Mouse (Mus musculus) liver, adult 2 months (tissue): ENCODE measurements around the gene Gpr88. TPM values are rescaled to one million over a fixed set of nuclear protein-coding genes. Genes with fewer than 3 reads are reported as not detected.

Experiments
- DNase-seq: peaks from one replicate; pipeline ENCODE4 v3.0.0-alpha.2; 2011; ENCODE audit warnings: low read depth, low spot score; ENCODE audit errors: extremely low read depth
- H3K27ac ChIP-seq: fragments of 200-500 bp; replicated peaks from 2 replicates; pipeline ENCODE4 v1.5.1; 2012; ENCODE audit warnings: low read depth, mild to moderate bottlenecking, control low read depth, inconsistent platforms, low read length; ENCODE audit not compliant: insufficient read depth
- H3K27me3 ChIP-seq: fragments of 200-500 bp; 2 replicates; pipeline ENCODE4 v1.6.1; 2012; ENCODE audit warnings: mild to moderate bottlenecking, moderate library complexity, low read length, inconsistent platforms; ENCODE audit not compliant: control insufficient read depth, insufficient read depth
- H3K36me3 ChIP-seq: fragments of 200-500 bp; 2 replicates; pipeline ENCODE4 v1.6.1; 2012; ENCODE audit warnings: low read length, inconsistent platforms; ENCODE audit not compliant: control insufficient read depth, insufficient read depth
- H3K4me1 ChIP-seq: fragments of 200-500 bp; 2 replicates; pipeline ENCODE4 v1.6.1; 2011; ENCODE audit warnings: low read length; ENCODE audit not compliant: control insufficient read depth, insufficient read depth
- H3K4me3 ChIP-seq: fragments of 200-500 bp; 2 replicates; pipeline ENCODE4 v1.5.1; 2011; ENCODE audit warnings: low read depth, mild to moderate bottlenecking, control low read depth, low read length, moderate library complexity; ENCODE audit not compliant: insufficient read depth
- H3K79me2 ChIP-seq: fragments of 200-500 bp; 2 replicates; pipeline ENCODE4 v1.6.1; 2012; ENCODE audit warnings: inconsistent platforms, mild to moderate bottlenecking, low read length, moderate library complexity; ENCODE audit not compliant: control insufficient read depth, insufficient read depth
- H3K9ac ChIP-seq: fragments of 200-500 bp; 2 replicates; pipeline ENCODE4 v1.6.1; 2012; ENCODE audit warnings: low read depth, mild to moderate bottlenecking, control low read depth, inconsistent platforms, low read length
- CTCF ChIP-seq: fragments of 200-500 bp; IDR thresholded peaks from 2 replicates; pipeline ENCODE4 v1.5.1; 2011; ENCODE audit warnings: low read depth, low read length, control low read depth
- POLR2A ChIP-seq: fragments of 200-500 bp; IDR thresholded peaks from 2 replicates; pipeline ENCODE4 v1.6.1; 2011; ENCODE audit warnings: low read length, control low read depth; ENCODE audit not compliant: insufficient read depth; ENCODE audit errors: extremely low read depth
- WGBS: fragments of 180-500 bp; shearing (Covaris S2); methylation state at CpG from one replicate; pipeline ENCODE4 v1.1.7; 2018; 5-methylcytosine and 5-hydroxymethylcytosine counted together
- polyA plus RNA-seq: library from polyadenylated mRNA; depleted of rRNA; stranded (reverse); fragments of >200 nt; gene quantifications from 2 replicates; pipeline ENCODE4 v1.2.3, GENCODE M21; 2012
- total RNA-seq: library from RNA; depleted of rRNA; stranded (reverse); fragments of >200 nt; gene quantifications from 2 replicates; pipeline ENCODE4 v1.2.3, GENCODE M21; 2014

Gpr88 gene
- total and polyA plus RNA-seq, 2 experiments: not detected

- Histone ChIP-seq H3K79me2 (no peaks in the 10 kb centered on the region), H3K4me3 (no peak overlapping the region), H3K36me3 (no peaks in the 10 kb centered on the region), H3K4me1 (peaks cover 4% of the 10 kb centered on the region; the same call in 1 of the 2 replicates), H3K27ac (no peak overlapping the region), H3K9ac (no peak overlapping the region), H3K27me3 (no peaks in the 10 kb centered on the region)
- WGBS: 81% methylated on average over 5 of the region's 5 CpGs
- DNase-seq: no peak
- TF ChIP-seq POLR2A (no peak), CTCF (no peak)
Measured at GRCm38 (mm10) chr3:116211639-116212038, 41.7 kb downstream of the Gpr88 start.

GRCm38 (mm10) chr3:116210720-116211121 is 42.6 kb downstream of the Gpr88 start:
- no peak overlapping the region for H3K9ac ChIP-seq
- TF ChIP-seq CTCF: no peak
- TF ChIP-seq POLR2A: no peak
- no peaks in the 10 kb centered on the region for H3K36me3 ChIP-seq
- no peak overlapping the region for H3K4me3 ChIP-seq
- H3K27ac ChIP-seq: no peak overlapping the region
- DNase-seq: no peak
- H3K27me3 ChIP-seq: no peaks in the 10 kb centered on the region
- WGBS: 73% methylated on average over 8 of the region's 8 CpGs
- peaks cover 8% of the 10 kb centered on the region for H3K4me1 ChIP-seq
- H3K79me2 ChIP-seq: no peaks in the 10 kb centered on the region

GRCm38 (mm10) chr3:116209214-116209613 is 44.1 kb downstream of the Gpr88 start:
- DNase-seq: peak; percentile 96
- no peak overlapping the region for H3K27ac ChIP-seq
- no peak overlapping the region for H3K4me3 ChIP-seq
- no peaks in the 10 kb centered on the region for H3K79me2 ChIP-seq
- WGBS: 20% methylated on average over 8 of the region's 8 CpGs
- H3K4me1 ChIP-seq: peaks cover 12% of the 10 kb centered on the region
- TF ChIP-seq CTCF: peak; percentile 71
- TF ChIP-seq POLR2A: no peak
- no peak overlapping the region for H3K9ac ChIP-seq
- no peaks in the 10 kb centered on the region for H3K27me3 ChIP-seq
- no peaks in the 10 kb centered on the region for H3K36me3 ChIP-seq

GRCm38 (mm10) chr3:116206306-116206834 is 46.9 kb downstream of the Gpr88 start:
- no peak overlapping the region for H3K9ac ChIP-seq
- H3K4me3 ChIP-seq: no peak overlapping the region
- H3K36me3 ChIP-seq: no peaks in the 10 kb centered on the region
- no peaks in the 10 kb centered on the region for H3K27me3 ChIP-seq
- TF ChIP-seq POLR2A (no peak), CTCF (no peak)
- no peaks in the 10 kb centered on the region for H3K79me2 ChIP-seq
- 42% methylated on average over 8 of the region's 8 CpGs for WGBS
- H3K4me1 ChIP-seq: peaks cover 12% of the 10 kb centered on the region
- DNase-seq: no peak
- peak overlapping the region; percentile 0; the same call in 1 of the 2 replicates for H3K27ac ChIP-seq

- Histone ChIP-seq H3K79me2 (no peaks in the 10 kb centered on the region), H3K36me3 (no peaks in the 10 kb centered on the region), H3K9ac (no peak overlapping the region), H3K4me1 (peaks cover 12% of the 10 kb centered on the region), H3K27me3 (no peaks in the 10 kb centered on the region), H3K4me3 (no peak overlapping the region; the same call in 1 of the 2 replicates), H3K27ac (peak overlapping the region; percentile 46)
- peak; percentile 72 for DNase-seq
- TF ChIP-seq POLR2A (no peak), CTCF (no peak)
- WGBS: 48% methylated on average over 13 of the region's 13 CpGs
Measured at GRCm38 (mm10) chr3:116205346-116206219, 47.7 kb downstream of the Gpr88 start.

GRCm38 (mm10) chr3:116204643-116205042 is 48.7 kb downstream of the Gpr88 start:
- no peaks in the 10 kb centered on the region for H3K36me3 ChIP-seq
- no peak overlapping the region for H3K9ac ChIP-seq
- H3K4me1 ChIP-seq: peaks cover 12% of the 10 kb centered on the region
- no peaks in the 10 kb centered on the region for H3K27me3 ChIP-seq
- no peak overlapping the region; the same call in 1 of the 2 replicates for H3K4me3 ChIP-seq
- peak overlapping the region; percentile 41; the same call in 1 of the 2 replicates for H3K27ac ChIP-seq
- no peaks in the 10 kb centered on the region for H3K79me2 ChIP-seq
- DNase-seq: no peak
- WGBS: 78% methylated on average over 9 of the region's 9 CpGs
- no peak for TF ChIP-seq CTCF
- TF ChIP-seq POLR2A: no peak
